Mouse (Mus musculus): ENCODE measurements around the gene Spata48. TPM values are rescaled to one million over a fixed set of nuclear protein-coding genes. Genes with fewer than 3 reads are reported as not detected.

The Spata48 gene
- polyA plus RNA-seq, 1 experiment from 2014 or later, result 3.0 TPM

- H3K27ac ChIP-seq (ENCODE audit: low read depth, low read length), result no peak overlapping the region
- no peak overlapping the region for H3K9ac ChIP-seq (ENCODE audit: low read length)
- DNase-seq (ENCODE audit: low spot score), result no peak
- H3K36me3 ChIP-seq (ENCODE audit: control insufficient read depth, insufficient read depth, low read length), result no peaks in the 10 kb centered on the region
- H3K4me3 ChIP-seq (ENCODE audit: low read depth, low read length), result no peak overlapping the region
- ATAC-seq (replicated peaks; ENCODE audit: low FRiP score), result no peak
- no peaks in the 10 kb centered on the region for H3K9me3 ChIP-seq (ENCODE audit: control insufficient read depth, low read length)
- H3K27me3 ChIP-seq (ENCODE audit: control insufficient read depth, insufficient read depth, low read length), result no peaks in the 10 kb centered on the region
- no peaks in the 10 kb centered on the region for H3K4me1 ChIP-seq (replicated peaks; ENCODE audit: control insufficient read depth, insufficient read depth, low read length)
- 93% methylated on average over 1 of the region's 1 CpGs for WGBS
- no peak overlapping the region for H3K4me2 ChIP-seq (ENCODE audit: low read depth, low read length, severe bottlenecking)
Observed at GRCm38 (mm10) chr11:11556186-11556585, 94.3 kb downstream of the Spata48 start.

GRCm38 (mm10) chr11:11557173-11557967, 95.5 kb downstream of the Spata48 start:
- peak; percentile 40; the same call in 1 of the 2 replicates for ATAC-seq (replicated peaks; ENCODE audit: low FRiP score)
- H3K9ac ChIP-seq (ENCODE audit: low read length), result no peak overlapping the region
- no peak overlapping the region for H3K27ac ChIP-seq (ENCODE audit: low read depth, low read length)
- WGBS, result 50% methylated on average over 11 of the region's 11 CpGs
- H3K4me2 ChIP-seq (ENCODE audit: low read depth, low read length, severe bottlenecking), result no peak overlapping the region
- no peaks in the 10 kb centered on the region for H3K27me3 ChIP-seq (ENCODE audit: control insufficient read depth, insufficient read depth, low read length)
- H3K9me3 ChIP-seq (ENCODE audit: control insufficient read depth, low read length), result no peaks in the 10 kb centered on the region
- no peak overlapping the region for H3K4me3 ChIP-seq (ENCODE audit: low read depth, low read length)
- peak; percentile 75 for DNase-seq (ENCODE audit: low spot score)
- no peaks in the 10 kb centered on the region for H3K36me3 ChIP-seq (ENCODE audit: control insufficient read depth, insufficient read depth, low read length)
- H3K4me1 ChIP-seq (replicated peaks; ENCODE audit: control insufficient read depth, insufficient read depth, low read length), result no peaks in the 10 kb centered on the region

- ATAC-seq (replicated peaks; ENCODE audit: low FRiP score) (no peak), DNase-seq (ENCODE audit: low spot score) (no peak)
- 85% methylated on average over 3 of the region's 3 CpGs for whole genome bisulfite sequencing
- H3K9ac ChIP-seq (ENCODE audit: low read length), result no peak overlapping the region
- no peaks in the 10 kb centered on the region for H3K36me3 ChIP-seq (ENCODE audit: control insufficient read depth, insufficient read depth, low read length)
- H3K27ac ChIP-seq (ENCODE audit: low read depth, low read length), result no peak overlapping the region
- no peak overlapping the region for H3K4me2 ChIP-seq (ENCODE audit: low read depth, low read length, severe bottlenecking)
- no peaks in the 10 kb centered on the region for H3K9me3 ChIP-seq (ENCODE audit: control insufficient read depth, low read length)
- no peak overlapping the region for H3K4me3 ChIP-seq (ENCODE audit: low read depth, low read length)
- H3K27me3 ChIP-seq (ENCODE audit: control insufficient read depth, insufficient read depth, low read length), result no peaks in the 10 kb centered on the region
- H3K4me1 ChIP-seq (replicated peaks; ENCODE audit: control insufficient read depth, insufficient read depth, low read length), result no peaks in the 10 kb centered on the region
Observed at GRCm38 (mm10) chr11:11558662-11559061, 96.8 kb downstream of the Spata48 start.

- 89% methylated on average over 7 of the region's 7 CpGs for WGBS
- no peaks in the 10 kb centered on the region for H3K9me3 ChIP-seq (ENCODE audit: control insufficient read depth, low read length)
- no peak overlapping the region for H3K4me2 ChIP-seq (ENCODE audit: low read depth, low read length, severe bottlenecking)
- H3K27ac ChIP-seq (ENCODE audit: low read depth, low read length), result no peak overlapping the region
- ATAC-seq (replicated peaks; ENCODE audit: low FRiP score), result no peak
- H3K4me3 ChIP-seq (ENCODE audit: low read depth, low read length), result no peak overlapping the region
- no peaks in the 10 kb centered on the region for H3K27me3 ChIP-seq (ENCODE audit: control insufficient read depth, insufficient read depth, low read length)
- DNase-seq (ENCODE audit: low spot score), result no peak
- H3K36me3 ChIP-seq (ENCODE audit: control insufficient read depth, insufficient read depth, low read length), result no peaks in the 10 kb centered on the region
- no peak overlapping the region for H3K9ac ChIP-seq (ENCODE audit: low read length)
- no peaks in the 10 kb centered on the region for H3K4me1 ChIP-seq (replicated peaks; ENCODE audit: control insufficient read depth, insufficient read depth, low read length)
Observed at GRCm38 (mm10) chr11:11559099-11559686, 97.3 kb downstream of the Spata48 start.

- no peak overlapping the region for H3K9ac ChIP-seq (ENCODE audit: low read length)
- WGBS, result 89% methylated on average over 6 of the region's 6 CpGs
- no peaks in the 10 kb centered on the region for H3K4me1 ChIP-seq (replicated peaks; ENCODE audit: control insufficient read depth, insufficient read depth, low read length)
- H3K4me3 ChIP-seq (ENCODE audit: low read depth, low read length), result no peak overlapping the region
- H3K9me3 ChIP-seq (ENCODE audit: control insufficient read depth, low read length), result no peaks in the 10 kb centered on the region
- DNase-seq (ENCODE audit: low spot score) (no peak), ATAC-seq (replicated peaks; ENCODE audit: low FRiP score) (no peak)
- H3K27ac ChIP-seq (ENCODE audit: low read depth, low read length), result no peak overlapping the region
- no peak overlapping the region for H3K4me2 ChIP-seq (ENCODE audit: low read depth, low read length, severe bottlenecking)
- no peaks in the 10 kb centered on the region for H3K36me3 ChIP-seq (ENCODE audit: control insufficient read depth, insufficient read depth, low read length)
- H3K27me3 ChIP-seq (ENCODE audit: control insufficient read depth, insufficient read depth, low read length), result no peaks in the 10 kb centered on the region
Observed at GRCm38 (mm10) chr11:11561118-11561517, 99.2 kb downstream of the Spata48 start.

- WGBS, result 87% methylated on average over 7 of the region's 7 CpGs
- Histone ChIP-seq H3K4me3 (ENCODE audit: low read depth, low read length) (no peak overlapping the region), H3K4me2 (ENCODE audit: low read depth, low read length, severe bottlenecking) (no peak overlapping the region), H3K36me3 (ENCODE audit: control insufficient read depth, insufficient read depth, low read length) (no peaks in the 10 kb centered on the region), H3K9me3 (ENCODE audit: control insufficient read depth, low read length) (no peaks in the 10 kb centered on the region), H3K27ac (ENCODE audit: low read depth, low read length) (no peak overlapping the region), H3K9ac (ENCODE audit: low read length) (no peak overlapping the region), H3K4me1 (replicated peaks; ENCODE audit: control insufficient read depth, insufficient read depth, low read length) (no peaks in the 10 kb centered on the region), H3K27me3 (ENCODE audit: control insufficient read depth, insufficient read depth, low read length) (no peaks in the 10 kb centered on the region)
- ATAC-seq (replicated peaks; ENCODE audit: low FRiP score) (no peak), DNase-seq (ENCODE audit: low spot score) (no peak)
Observed at GRCm38 (mm10) chr11:11564266-11565044, 102.6 kb downstream of the Spata48 start.

Other genes starting within 250 kb of the Spata48 start
- 0.73 and 0.79 TPM in 2 replicates for gene Zpbp, start 314 bp downstream of the Spata48 start, polyA plus RNA-seq (2014; fragmentation: Nextera tagmentation; extraction: Ambion mirVana)
- gene 4930512M02Rik, start 165.7 kb downstream of the Spata48 start, polyA plus RNA-seq (2014; fragmentation: Nextera tagmentation; extraction: Ambion mirVana), result not detected in 2 replicates
- 3.4 and 4.2 TPM in 2 replicates for gene Ikzf1, start 222.9 kb downstream of the Spata48 start, polyA plus RNA-seq (2014; fragmentation: Nextera tagmentation; extraction: Ambion mirVana)

Data from forebrain, embryonic 11.5 days (tissue).